Mouse (Mus musculus): ENCODE measurements around the gene Usp30. TPM values are rescaled to one million over a fixed set of nuclear protein-coding genes. Genes with fewer than 3 reads are reported as not detected.

Gene Usp30
- polyA plus RNA-seq, 2 experiments from 2014 or later, result 2.6 to 2.7 TPM

DNA sequence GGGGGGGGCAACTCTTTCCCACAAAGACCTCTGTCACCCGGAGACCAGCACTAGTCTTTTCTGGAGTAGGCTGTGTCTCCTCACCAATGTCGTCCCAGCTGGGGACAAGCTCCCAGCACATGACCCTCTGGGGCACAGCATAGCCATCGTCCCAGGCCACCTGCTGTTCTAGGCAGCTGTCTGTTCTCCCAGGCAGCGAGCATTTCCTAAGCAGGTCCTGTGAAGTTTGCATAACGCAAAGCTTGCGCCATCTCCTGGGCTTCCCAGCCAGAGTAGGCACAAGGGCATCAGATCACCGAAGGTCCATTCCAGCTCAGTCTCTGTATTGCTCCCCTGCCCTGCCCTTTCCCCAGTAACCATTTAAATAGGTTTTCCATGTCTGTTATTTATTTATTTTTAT is 92.0 kb downstream of the Usp30 start:
- ATAC-seq, result no peak

DNA sequence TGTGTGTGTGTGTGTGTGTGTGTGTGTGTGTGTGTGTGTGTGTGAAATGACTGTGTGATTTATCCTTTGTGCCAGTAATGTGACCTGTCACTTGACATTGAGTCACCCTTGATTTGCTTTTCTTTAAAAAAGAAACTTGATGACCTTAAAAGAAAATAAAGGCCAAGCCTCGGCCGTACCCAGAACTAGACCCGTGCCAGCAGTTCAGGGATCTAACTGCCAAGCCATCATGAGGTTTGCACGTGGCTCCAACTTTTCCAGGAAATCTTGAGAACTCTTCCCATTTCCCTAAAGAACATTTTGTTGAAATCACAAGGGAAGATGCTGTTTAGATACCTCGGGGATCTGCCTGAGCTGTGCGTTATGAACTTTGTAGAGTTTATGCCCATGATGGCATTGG is 96.2 kb downstream of the Usp30 start:
- no peak for ATAC-seq

DNA sequence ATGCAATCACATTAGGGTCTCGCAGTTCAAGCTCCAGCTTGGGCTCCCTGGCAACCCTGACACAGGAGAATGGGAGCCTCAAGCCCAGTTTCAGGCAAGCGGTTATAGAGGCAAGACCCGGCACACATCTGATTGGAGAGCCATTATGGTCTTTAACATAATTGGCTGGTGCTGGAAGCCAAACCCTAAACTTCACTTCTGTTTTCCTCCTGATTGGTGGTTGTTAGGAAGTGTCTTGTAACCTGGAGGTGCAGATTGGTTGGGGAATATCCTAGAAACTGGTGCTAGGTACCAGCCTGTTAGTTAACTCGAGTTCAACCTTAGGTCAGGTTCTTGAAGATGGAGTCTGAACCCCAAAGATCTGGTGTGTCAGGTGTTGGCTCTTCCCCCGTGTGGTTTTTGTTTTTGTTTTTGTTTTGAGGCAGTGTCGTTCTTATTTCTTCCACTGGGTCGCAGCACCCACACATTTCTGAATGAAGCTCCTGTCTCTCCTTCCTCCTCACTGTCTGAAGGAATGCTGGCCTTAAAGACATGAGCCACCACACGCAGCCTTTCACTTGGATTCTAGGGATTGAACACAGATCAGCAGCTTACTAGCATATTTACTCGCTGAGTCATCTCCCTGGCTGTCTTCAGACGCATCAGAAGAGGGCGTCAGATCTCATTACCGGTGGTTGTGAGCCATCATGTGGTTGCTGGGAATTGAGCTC is 97.0 kb downstream of the Usp30 start:
- no peak for ATAC-seq

DNA sequence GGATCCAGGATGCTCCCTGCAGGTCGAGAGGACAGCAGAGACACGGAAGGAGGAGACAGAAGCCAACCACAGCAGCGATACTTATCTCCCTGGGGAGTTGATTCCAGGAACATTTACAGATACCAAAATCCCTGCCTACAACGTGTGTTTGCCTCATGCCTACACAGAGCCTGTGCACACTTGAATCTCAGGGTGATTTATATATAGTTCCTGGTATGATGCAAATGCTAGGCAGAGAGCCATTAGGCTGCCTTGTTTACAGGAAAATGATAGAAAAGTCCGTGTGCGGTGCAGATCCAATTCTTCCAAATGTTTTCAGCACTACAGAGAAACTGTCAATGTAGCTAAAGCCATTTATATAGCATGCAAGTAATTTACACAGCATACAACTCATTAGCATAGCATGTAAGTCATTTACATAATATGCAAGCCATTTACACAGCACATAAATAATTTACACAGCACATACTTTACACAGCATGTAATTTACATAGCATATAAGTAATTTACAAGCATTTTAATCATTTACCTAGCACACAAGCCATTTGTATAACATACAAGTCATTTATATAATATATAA is 97.9 kb downstream of the Usp30 start:
- ATAC-seq, result no peak

DNA sequence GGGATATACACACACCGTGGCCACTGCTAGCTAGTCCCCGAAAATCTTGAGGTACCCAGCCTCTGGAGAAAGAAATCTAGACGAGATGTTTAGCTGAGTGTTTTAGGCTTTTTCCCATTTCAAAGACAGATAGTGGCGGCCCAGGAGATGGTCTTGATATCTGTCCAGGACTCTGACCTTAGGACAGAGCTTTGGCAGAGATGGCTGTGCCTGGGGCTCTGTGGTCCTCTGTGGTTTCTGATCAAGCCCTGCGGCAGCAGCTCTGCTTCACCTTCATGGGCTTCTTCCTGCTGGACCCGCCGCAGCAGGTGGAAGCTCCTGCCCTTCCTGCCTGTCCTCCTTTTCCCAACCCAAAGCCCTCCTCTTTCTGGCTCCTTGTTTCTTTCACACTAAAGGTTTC is 105.1 kb downstream of the Usp30 start:
- no peak for ATAC-seq

DNA sequence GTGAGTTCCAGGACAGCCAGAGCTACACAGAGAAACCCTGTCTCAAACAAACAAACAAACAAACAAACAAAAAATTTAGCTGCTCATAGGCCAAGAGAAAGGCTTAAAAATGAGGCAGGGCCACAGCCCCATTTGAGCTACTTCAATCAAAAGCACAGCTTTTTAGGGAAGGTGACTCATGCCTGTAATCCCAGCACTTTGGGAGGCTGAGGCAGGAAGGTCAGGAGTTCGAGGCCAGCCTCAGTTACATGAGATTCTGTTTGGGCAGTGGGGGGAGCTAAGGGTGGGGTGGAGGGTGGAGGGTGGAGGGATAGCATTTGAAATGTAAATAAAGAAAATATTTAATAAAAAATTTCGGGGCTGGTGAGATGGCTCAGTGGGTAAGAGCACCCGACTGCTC is 107.7 kb downstream of the Usp30 start:
- ATAC-seq, result no peak

DNA sequence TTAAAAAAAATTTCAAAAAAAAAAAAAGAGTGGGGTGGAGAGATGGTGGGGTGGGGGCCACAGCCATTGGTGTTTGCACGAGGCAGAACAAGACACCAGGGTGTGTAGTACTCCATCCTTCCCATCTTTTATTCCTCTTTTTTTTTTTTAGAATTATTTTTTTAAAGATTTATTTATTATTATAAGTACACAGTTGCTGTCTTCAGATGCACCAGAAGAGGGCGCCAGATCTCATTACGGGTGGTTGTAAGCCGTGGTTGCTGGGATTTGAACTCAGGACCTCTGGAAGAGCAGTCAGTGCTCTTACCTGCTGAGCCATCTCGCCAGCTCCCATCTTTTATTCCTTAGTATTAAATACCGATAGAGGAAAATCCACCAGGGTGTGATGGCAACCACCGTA is 108.2 kb downstream of the Usp30 start:
- ATAC-seq, result no peak

DNA sequence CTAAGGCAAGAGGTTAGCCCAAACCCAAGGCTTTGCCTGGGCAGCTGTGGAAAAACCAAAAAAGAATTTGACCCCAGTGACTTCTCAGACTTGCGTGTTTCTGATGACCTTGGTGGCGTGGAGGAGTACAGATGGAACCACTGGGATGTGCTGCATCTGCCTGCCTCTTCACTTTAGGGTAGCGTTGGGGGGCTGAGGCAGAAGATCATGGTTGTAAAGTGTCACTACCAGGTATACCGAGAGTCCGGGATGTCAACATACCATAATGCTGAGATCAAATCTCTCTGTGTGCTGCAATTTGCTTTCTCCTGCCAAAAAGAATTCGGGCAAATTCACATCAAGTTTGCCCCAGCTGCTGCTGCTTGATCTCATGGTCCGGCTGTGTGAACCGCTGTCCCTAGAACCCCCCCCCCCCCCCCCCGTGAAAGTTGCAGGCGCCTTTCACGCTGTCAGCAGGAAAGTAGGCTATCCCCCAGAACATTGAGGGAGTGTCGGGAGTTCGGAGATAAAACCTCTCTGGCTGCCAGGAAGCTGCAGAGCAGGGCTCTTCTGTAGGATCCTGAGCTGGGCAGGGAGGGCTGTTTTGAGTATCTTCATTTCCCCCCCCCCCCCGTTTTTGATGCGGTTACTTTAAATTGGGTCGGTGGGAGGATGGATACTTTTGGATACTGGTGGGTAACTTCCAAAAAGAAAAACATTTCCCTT is 108.8 kb downstream of the Usp30 start:
- ATAC-seq, result no peak

Other genes starting within 250 kb of the Usp30 start
- gene Selplg, start 232.8 kb upstream of the Usp30 start, polyA plus RNA-seq (2017; shearing (Covaris generic)), result 100 to 1,000 TPM; 473 to 498 TPM
- 10 to 100 TPM; 43.2 to 59.6 TPM for gene Coro1c, start 156.7 kb upstream of the Usp30 start, polyA plus RNA-seq (2017; shearing (Covaris generic))
- 10 to 100 TPM; 13.0 to 14.6 TPM for gene Ssh1, start 71.6 kb upstream of the Usp30 start, polyA plus RNA-seq (2017; shearing (Covaris generic))
- gene Dao, start 61.8 kb upstream of the Usp30 start, polyA plus RNA-seq (2017; shearing (Covaris generic)), result 1 to 10 TPM in 1 of 2 experiments, under 1 TPM in 1; 0.56 to 1.4 TPM
- not detected for gene Svop, start 26.1 kb downstream of the Usp30 start, polyA plus RNA-seq (2017; shearing (Covaris generic))
- gene Alkbh2, start 62.8 kb downstream of the Usp30 start, polyA plus RNA-seq (2017; shearing (Covaris generic)), result 1 to 10 TPM; 3.8 to 6.6 TPM
- 1 to 10 TPM; 3.7 to 9.2 TPM for gene Ung, start 64.9 kb downstream of the Usp30 start, polyA plus RNA-seq (2017; shearing (Covaris generic))
- gene Acacb, start 81.1 kb downstream of the Usp30 start, polyA plus RNA-seq (2017; shearing (Covaris generic)), result under 1 TPM; 0.24 to 0.62 TPM
- gene Foxn4, start 208.3 kb downstream of the Usp30 start, polyA plus RNA-seq (2017; shearing (Covaris generic)), result not detected
- gene Myo1h, start 223.7 kb downstream of the Usp30 start, polyA plus RNA-seq (2017; shearing (Covaris generic)), result 1 to 10 TPM; 4.3 to 5.7 TPM